Mouse (Mus musculus) CD4-positive, CD25-positive, alpha-beta regulatory T cell, adult 4 months (primary cell): ENCODE measurements at regions not wholly inside any gene's neighbourhood (a gene's known extent, or its start where the extent isn't known, plus 50 kb on each side); places are given as distances from the start of the nearest gene placed in this dataset.

Experiments
- ATAC-seq: one replicate; pipeline ENCODE4 v1.8.0; 2017

- ATAC-seq = no peak
Observed at GRCm38 (mm10) chr12:12882931-12883553, 58.7 kb downstream of the Mycn start.

DNA sequence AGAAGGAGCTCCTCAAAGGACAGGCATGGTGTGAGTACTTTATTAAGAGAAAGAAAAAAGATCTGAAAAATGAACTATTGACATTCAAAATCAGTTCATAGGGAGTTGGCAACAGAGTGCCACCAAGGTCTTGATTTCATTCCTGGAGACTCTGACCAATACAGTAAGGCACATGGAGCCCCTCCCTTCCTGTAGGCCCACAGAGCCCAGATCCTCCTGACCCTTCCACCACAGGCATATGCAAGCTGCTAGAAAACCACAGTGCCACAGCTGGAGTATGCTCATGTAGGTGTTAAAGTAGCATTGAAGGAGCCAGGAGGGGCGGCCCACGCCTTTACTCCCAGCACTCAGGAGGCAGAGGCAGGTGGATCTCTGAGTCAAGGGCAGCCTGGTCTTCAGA is 63.7 kb downstream of the Mycn start:
- no peak for ATAC-seq

- no peak for ATAC-seq
Observed at GRCm38 (mm10) chr12:12877539-12877938, 64.2 kb downstream of the Mycn start.

- ATAC-seq = no peak
Observed at GRCm38 (mm10) chr12:12875976-12876745, 65.6 kb downstream of the Mycn start.

DNA sequence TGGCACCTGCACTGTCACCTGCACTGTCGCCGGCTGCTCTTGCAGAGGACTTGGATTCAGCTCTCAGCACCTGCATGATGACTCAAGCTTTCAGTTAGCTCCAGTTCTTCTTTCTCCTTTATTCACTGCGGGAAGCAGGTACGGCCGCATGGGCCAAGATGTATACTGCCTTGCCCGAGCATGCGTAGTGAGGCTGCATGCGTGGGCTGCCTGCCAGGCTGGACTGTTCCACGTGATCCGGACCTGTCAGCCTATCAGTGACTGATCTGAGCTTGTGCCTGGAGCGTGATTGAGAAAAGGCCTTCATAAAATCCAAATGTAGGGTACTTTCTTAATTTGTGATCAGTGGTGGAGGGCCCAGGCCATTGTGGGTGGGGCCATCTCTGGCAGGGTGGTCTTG is 68.2 kb downstream of the Mycn start:
- no peak for ATAC-seq

- no peak for ATAC-seq
Observed at GRCm38 (mm10) chr12:12872974-12873373, 68.7 kb downstream of the Mycn start.

DNA sequence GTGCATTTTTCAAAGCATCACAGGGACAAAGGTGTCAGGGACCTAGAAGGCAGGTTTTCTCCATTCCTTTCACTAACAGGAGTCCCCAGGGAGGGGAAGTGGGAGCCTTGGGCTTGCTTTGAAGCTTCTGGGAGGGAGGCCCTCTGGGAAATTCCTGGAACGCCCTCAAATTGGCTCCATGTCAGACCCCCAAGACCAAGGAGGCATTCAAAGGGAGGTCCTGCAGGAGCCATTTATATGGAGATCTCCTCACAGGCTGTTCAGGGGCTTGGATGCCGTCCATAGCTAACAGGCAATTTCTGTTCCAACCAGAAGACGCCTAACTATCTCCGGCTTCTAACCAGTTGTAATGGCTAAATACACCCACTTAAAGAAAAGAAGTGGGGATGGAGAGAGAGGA is 70.4 kb downstream of the Mycn start:
- no peak for ATAC-seq

DNA sequence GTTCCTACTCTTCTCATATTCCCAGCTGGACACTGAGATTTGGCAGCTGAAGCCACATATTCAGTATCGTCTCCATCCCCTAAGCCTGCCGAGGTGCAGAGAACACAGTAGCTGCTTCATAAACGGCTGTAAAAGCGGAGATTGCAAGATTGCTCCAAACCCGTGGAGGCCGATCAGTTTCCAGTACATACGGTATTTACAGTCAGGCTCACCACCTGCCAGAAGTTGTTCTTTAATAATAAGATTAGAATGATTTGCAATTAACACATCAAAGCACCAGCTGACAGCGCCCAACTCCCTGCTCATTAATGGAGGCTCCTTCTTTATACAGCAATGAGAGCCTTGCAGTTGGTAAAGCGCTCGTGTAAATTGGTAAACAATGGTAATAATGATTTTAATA is 75.1 kb downstream of the Mycn start:
- no peak for ATAC-seq

DNA sequence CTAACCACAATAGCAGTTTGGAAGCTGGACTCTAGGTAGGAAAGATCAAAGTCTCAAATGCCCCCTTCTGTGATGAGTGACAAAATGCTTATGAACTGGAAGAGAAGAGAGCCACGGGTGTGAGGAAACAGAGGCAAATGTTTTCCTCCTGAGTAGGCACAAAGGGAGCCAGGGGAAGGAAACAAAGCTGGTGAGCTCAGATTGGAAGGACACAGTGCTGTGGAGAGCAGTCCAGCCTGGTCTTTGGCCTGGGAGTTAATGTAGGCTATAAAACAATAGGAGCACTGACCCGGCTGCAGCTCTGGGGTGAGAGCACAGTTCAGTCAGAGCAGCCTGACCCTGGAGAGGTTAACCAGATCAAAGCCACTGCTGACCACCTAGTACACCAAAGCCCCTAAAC is 91.0 kb downstream of the Mycn start:
- ATAC-seq = no peak

GRCm38 (mm10) chr12:12846716-12847115 is 95.0 kb downstream of the Mycn start:
- no peak for ATAC-seq

DNA sequence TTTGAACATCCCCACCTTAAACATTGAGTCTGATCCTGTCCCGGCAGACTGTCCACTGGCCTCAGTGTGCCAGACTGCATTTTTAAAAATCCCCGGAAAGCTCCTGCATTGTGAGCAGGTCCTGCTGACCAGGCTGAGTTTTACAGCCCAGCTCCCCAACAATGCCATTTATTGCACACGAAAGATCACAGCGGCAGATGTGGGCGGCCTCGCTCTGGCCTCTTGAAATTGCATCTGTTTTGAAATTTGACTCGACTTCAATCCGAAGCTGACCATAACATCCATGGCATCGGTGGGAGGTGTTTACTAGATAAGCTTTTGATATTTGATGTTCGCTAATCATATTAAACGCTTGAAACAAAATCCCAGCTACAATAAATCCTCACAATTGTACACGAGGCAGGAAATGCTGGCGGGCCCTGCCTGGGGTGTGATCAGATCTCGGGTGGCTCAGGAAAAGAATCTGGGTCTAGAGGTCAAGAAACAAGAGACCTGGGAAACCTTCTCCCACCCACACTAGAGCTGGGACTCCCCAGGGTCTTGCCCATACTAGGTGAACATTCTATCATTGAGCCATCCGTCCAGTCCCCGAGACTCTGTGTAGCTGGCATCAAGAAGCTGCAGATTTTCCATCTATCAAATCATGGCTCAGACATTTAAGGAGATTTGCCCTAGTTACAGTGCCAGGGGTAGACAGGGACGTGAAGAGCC is 99.3 kb downstream of the Mycn start:
- no peak for ATAC-seq

- ATAC-seq = no peak
Observed at GRCm38 (mm10) chr12:12841385-12842238, 100.1 kb downstream of the Mycn start.

- no peak for ATAC-seq
Observed at GRCm38 (mm10) chr12:12840661-12841384, 100.9 kb downstream of the Mycn start.

GRCm38 (mm10) chr12:12837775-12838174 is 103.9 kb downstream of the Mycn start:
- no peak for ATAC-seq

DNA sequence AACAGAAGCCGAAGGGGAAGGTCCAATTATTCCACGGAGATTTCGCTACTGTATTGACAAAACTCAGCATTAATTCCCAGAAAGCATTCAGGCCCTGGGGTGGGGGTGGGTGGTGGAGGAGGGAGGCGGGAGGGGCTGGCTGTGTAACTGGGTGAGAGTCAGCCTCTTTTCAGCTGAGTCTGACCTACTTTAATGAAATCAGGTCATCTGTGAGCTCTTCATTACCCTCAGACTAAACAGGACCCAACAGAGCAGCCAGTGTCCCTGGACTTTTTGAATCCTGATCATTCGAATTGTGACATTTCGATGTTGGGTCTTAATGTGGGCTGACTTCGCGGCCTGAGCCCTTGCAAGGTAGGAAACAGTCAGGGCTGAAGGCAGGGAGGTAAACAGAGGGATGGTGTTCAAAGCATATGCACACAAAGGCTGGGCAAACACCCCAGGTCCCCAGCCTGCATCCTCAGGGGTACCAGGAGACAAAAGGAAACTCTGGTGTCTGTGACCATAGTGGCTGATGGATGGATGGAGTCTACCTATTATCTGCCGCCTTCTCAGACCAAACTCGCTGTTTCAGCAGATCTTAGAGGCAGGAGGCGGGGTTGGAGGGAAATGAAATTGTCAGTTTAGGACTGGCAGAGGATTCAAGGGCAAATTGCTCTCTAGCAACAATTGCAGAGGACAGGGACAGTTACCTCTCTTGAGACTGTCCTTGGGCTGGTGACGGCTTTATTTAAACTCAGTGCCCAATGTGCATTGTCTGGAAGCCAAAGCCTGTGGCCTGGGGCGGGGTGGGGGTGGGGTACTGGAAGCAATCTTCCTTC is 113.7 kb downstream of the Mycn start:
- ATAC-seq = no peak

- no peak for ATAC-seq
Observed at GRCm38 (mm10) chr12:12827379-12827778, 114.3 kb downstream of the Mycn start.

DNA sequence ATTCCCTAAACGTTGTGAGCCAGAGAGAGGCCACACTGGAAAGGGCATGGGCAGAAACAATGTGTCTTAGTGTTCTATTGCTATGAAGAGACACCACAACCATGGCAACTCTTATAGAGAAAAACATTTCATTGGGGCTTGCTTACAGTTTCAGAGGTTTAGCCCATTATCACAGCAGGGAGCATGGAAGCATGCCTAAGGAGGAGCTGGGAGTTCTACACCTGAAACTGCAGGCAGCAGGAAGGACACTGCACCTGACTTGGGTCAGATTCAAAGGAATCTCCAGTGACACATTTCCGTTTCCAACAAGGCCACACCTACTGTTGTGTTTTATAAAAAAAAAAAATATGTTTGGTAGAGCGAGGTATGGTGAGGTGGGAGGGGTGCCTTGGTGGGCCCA is 115.3 kb downstream of the Mycn start:
- no peak for ATAC-seq

DNA sequence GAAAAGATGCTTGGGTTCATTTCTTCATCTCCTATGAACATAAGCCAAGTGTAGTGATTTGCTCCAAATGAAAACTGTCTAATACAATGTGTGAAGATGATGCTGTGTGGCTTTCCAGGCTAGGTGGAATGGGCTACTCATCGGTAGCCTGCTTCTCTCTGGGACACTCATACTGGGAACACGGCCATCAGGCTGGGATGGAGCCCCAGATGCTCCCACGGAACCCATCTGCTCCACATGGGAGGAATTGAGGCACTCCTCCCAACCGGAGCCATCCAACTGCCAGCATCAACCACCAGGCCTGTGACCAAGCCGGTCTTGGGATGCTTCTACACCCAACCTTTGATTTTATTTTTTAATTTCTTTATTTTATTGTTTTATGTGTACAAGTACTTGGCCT is 115.9 kb downstream of the Mycn start:
- no peak for ATAC-seq

GRCm38 (mm10) chr12:12821473-12821872 is 120.2 kb downstream of the Mycn start:
- no peak for ATAC-seq

GRCm38 (mm10) chr12:12820668-12821351 is 120.9 kb downstream of the Mycn start:
- no peak for ATAC-seq

DNA sequence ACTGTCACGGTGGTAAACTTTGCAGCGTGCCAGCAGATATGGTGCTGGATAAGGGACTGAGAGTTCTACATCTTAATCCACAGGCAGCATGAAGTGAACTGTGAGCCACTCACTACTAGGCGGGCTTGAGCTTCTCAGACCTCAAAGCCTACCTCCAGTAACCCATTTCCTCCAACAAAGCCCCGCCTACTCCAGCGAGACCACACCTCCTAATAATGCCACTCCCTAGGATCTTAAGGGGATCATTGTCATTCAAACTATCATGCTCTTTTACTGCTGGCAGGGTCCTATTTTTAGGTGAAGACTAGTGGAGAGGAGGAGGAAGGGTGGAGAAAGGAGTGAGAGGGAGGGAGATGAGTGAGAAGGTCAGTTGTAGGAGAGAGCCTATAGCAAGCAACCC is 122.0 kb downstream of the Mycn start:
- no peak for ATAC-seq
